Mouse (Mus musculus): ENCODE results near the gene Ece1. TPM values are rescaled to one million over a fixed set of nuclear protein-coding genes. Genes with fewer than 3 reads are reported as not detected.

Gene Ece1
- total RNA-seq, 2 experiments from 2014 or later: 119 to 133 TPM

Other genes starting within 250 kb of the Ece1 start
- 10 to 100 TPM in 1 of 2 experiments, 1 to 10 TPM in 1; 6.9 to 14.3 TPM for gene Rap1gap, start 197.5 kb upstream of the Ece1 start, total RNA-seq (2021)
- 1 to 10 TPM; 8.9 to 9.0 TPM for gene Alpl, start 65.9 kb upstream of the Ece1 start, total RNA-seq (2021)
- gene Eif4g3, start 130.8 kb downstream of the Ece1 start, total RNA-seq (2021): 10 to 100 TPM; 57.8 to 59.2 TPM

All from heart, postnatal 4 days (tissue).